Mouse (Mus musculus): ENCODE measurements around the gene Slc7a12.

Slc7a12 gene

DNA sequence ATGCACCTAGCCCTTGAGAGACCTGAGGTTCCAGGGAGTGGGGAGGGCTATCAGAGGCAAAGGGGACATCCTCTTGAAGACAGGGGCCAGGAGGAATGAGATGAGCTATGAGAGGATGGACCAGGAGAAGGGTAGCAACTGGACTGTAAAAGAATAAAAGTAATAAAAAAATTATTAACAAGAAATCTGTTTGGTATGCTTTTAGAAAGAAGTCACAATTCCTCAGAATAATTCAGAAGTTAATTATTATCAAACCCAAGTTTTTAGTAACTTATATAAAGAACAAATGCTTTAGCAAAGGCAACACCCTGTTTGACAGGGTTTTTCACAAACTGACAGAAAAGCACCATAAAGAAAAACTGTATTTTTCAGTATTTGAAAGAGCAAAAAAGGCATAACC, at the start of gene Slc7a12:
TSS of gene Slc7a12 (plus strand) at position 301 of the 400 bp plus-strand sequence.
- in situ Hi-C loops (cut with MboI, MseI): no loop called here

DNA sequence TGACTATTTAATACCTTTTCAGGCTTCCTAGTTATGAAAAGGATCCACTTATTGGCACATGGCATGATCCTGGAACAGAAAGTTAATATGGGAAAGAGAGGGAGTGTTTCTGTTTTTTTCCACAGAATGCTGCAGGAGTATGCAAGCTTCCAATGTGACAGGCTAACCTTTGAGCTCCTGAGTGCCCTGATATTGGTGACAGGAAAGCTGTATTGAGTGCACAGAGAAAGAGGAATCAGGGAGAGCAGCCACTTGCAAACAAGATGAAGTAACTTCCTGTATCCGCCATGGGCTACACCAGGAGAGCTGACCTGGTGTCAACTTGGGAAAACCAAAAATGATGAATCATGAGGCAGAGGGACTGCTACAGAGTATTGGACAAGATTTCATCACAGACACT, 48.1 kb upstream of the Slc7a12 start:
- in situ Hi-C loops (cut with MboI, MseI): no loop called here

DNA sequence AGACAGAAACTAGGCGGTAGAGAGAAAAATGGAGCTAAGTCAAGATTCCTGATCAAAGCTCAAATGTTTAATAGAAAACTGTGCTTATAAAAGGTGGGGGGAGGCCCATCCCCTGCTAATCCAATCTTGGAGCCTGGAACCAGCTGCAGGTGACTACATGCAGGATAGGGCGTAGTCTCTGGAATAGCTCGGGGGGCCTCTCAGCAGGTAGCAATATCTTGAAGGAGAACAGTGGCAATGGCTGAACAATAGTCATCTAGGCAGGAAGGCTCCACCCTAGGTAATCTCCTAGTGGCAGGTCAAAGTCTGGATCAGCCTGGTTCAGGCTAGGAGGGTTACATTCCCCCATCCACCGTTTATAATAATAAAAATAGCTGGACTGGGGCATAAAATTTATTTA, 34.5 kb upstream of the Slc7a12 start:
- in situ Hi-C loops (cut with MboI, MseI): no loop called here

DNA sequence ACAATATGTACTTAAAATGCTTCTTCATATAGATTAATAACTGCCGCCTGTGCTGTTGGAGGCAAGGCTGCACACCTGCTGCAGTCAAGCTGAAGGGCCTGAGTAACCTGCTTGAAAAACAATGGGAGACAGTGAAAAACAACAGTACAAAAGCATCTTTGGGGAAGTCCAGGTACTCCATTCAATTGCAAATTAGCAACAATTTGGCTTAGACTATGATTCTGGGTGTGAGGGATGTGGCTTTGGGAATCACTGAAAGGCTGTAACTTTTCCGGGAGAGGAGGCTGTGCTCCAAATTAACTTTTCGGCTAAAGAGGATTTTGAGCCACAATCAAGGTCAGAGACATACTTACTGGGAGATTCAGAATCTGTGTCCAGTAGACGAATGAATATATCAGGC, 33.8 kb upstream of the Slc7a12 start:
- in situ Hi-C loops (cut with MboI, MseI): no loop called here
